Comparison of ENCODE assay signal across 12 mouse cellular contexts in the genomic region with DNA sequence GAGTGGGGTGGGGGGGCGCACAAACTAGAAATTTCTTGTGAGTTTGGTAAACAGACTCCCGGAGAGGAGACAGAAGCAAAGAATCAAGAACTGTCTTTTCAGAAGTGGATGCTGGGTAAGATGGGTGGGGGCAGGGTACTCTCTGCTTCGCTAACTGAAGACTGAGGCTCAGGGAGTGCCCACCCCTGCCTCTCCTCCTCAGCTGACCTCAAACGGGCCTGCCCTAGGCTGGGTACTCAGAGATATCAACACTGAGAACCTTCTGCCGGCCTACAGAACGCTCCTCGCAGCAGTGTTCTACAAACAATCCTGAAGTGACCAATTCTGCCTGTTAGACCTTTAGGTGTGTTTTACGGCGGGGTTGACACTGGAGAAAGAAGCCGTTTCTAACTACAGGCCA. TPM values are rescaled to one million over a fixed set of nuclear protein-coding genes. Genes with fewer than 3 reads are reported as not detected.
A peak's percentile ranks its signal among the peaks of the same experiment; 100 is the strongest.
DNase-seq lines count a peak whose midpoint lies in the region; ATAC-seq and TF ChIP-seq lines count a peak whose summit lies in the region.
"Had no signal": no experiment of that assay in that cellular context is flagged by ENCODE, and none has a peak within 500 bp of the region (broad histone marks: within the 10 kb centered on the region; RNA-seq: fewer than 3 reads in every experiment).

No protein-coding gene starts in this region.

- no peak for TF ChIP-seq EP300 in ES-Bruce4 (IDR thresholded peaks at IDR 0.05; ENCODE audit: insufficient read depth, low read depth, low read length)

- no peaks in the 10 kb centered on the region for H3K9me3 ChIP-seq in E14TG2a.4 (ENCODE audit: low read length)
- H3K9me3 ChIP-seq in ES-Bruce4 (replicated peaks; ENCODE audit: control insufficient read depth, insufficient read depth, low read length, poor library complexity, severe bottlenecking): no peaks in the 10 kb centered on the region
- H3K9me3 ChIP-seq in hindbrain, embryonic 12.5 days (replicated peaks): no peaks in the 10 kb centered on the region
- H3K9me3 ChIP-seq in midbrain, embryonic 14.5 days (ENCODE audit: control insufficient read depth, low read length): no peaks in the 10 kb centered on the region
- H3K9me3 ChIP-seq: heart, embryonic 15.5 days; megakaryocyte, embryonic 14.5 days had no signal

- H3K27ac ChIP-seq in ES-Bruce4 (ENCODE audit: insufficient read depth, low read length): no peak overlapping the region
- no peak overlapping the region for H3K27ac ChIP-seq in hindbrain, embryonic 12.5 days
- H3K27ac ChIP-seq in midbrain, embryonic 14.5 days (replicated peaks; ENCODE audit: low read depth, low read length): no peak overlapping the region
- H3K27ac ChIP-seq: heart, embryonic 15.5 days had no signal

- no peak for TF ChIP-seq CTCF in E14TG2a.4 (conservative IDR thresholded peaks at IDR 0.05; ENCODE audit: low read length)
- no peak for TF ChIP-seq CTCF in ES-Bruce4 (IDR thresholded peaks at IDR 0.05; ENCODE audit: low read depth, low read length)

- peaks cover 46% of the 10 kb centered on the region for H3K27me3 ChIP-seq in E14TG2a.4 (ENCODE audit: insufficient read depth, low read length)
- H3K27me3 ChIP-seq in ES-Bruce4 (ENCODE audit: control insufficient read depth, insufficient read depth, low read length, poor library complexity, severe bottlenecking): no peaks in the 10 kb centered on the region
- H3K27me3 ChIP-seq in hindbrain, embryonic 12.5 days: peaks cover 81% of the 10 kb centered on the region
- peaks cover 14% of the 10 kb centered on the region for H3K27me3 ChIP-seq in midbrain, embryonic 14.5 days (ENCODE audit: control insufficient read depth, insufficient read depth, low read length)

- H3K4me3 ChIP-seq in E14TG2a.4 (replicated peaks; ENCODE audit: low read length) (peak overlapping the region; percentile 5; the same call in 1 of the 2 replicates), ES-Bruce4 (ENCODE audit: low read depth, low read length) (peak overlapping the region; percentile 5; the same call in 1 of the 2 replicates)
- no peak overlapping the region for H3K4me3 ChIP-seq in hindbrain, embryonic 12.5 days
- no peak overlapping the region for H3K4me3 ChIP-seq in midbrain, embryonic 14.5 days (replicated peaks; ENCODE audit: low read depth, low read length)
- H3K4me3 ChIP-seq: heart, embryonic 15.5 days; megakaryocyte, embryonic 14.5 days had no signal

- H3K9ac ChIP-seq in ES-Bruce4 (ENCODE audit: low read depth, poor library complexity, severe bottlenecking): no peak overlapping the region
- no peak overlapping the region for H3K9ac ChIP-seq in hindbrain, embryonic 12.5 days
- no peak overlapping the region for H3K9ac ChIP-seq in midbrain, embryonic 14.5 days (replicated peaks; ENCODE audit: low read length)
- H3K9ac ChIP-seq: heart, embryonic 15.5 days; lung, embryonic 14.5 days had no signal

- 69% methylated on average over 10 of the region's 10 CpGs for WGBS in hindbrain, embryonic 12.5 days
- WGBS in midbrain, embryonic 14.5 days: 73% methylated on average over 10 of the region's 10 CpGs

- DNase-seq in midbrain, embryonic 14.5 days: no peak
- no peak for DNase-seq in ovary, postnatal 36 days (ENCODE audit: low spot score)
- DNase-seq in MN1 (ENCODE audit: low spot score): no peak
- DNase-seq in spleen, postnatal 10 days (ENCODE audit: low spot score in 2 of 2): no peak
- DNase-seq: lung, embryonic 14.5 days; thymus, adult 2 months had no signal

- no peak overlapping the region for H3K4me2 ChIP-seq in hindbrain, embryonic 12.5 days (replicated peaks)
- H3K4me2 ChIP-seq in midbrain, embryonic 14.5 days (ENCODE audit: low read length): peak overlapping the region; percentile 38
- H3K4me2 ChIP-seq: heart, embryonic 15.5 days; lung, embryonic 14.5 days had no signal

- H3K36me3 ChIP-seq in E14TG2a.4 (ENCODE audit: insufficient read depth, low read length) (no peaks in the 10 kb centered on the region), ES-Bruce4 (ENCODE audit: control insufficient read depth, insufficient read depth, low read length, poor library complexity, severe bottlenecking) (no peaks in the 10 kb centered on the region)
- H3K36me3 ChIP-seq in hindbrain, embryonic 12.5 days: no peaks in the 10 kb centered on the region
- H3K36me3 ChIP-seq in midbrain, embryonic 14.5 days (ENCODE audit: control insufficient read depth, insufficient read depth, low read length): no peaks in the 10 kb centered on the region
- H3K36me3 ChIP-seq: heart, embryonic 15.5 days had no signal

- peak; percentile 48; the same call in 1 of the 2 replicates for ATAC-seq in hindbrain, embryonic 12.5 days (ENCODE audit: low FRiP score)
- no peak for ATAC-seq in midbrain, embryonic 14.5 days (ENCODE audit: low FRiP score, low TSS enrichment)
- ATAC-seq: Patski had no signal

- peaks cover 20% of the 10 kb centered on the region for H3K4me1 ChIP-seq in E14TG2a.4 (replicated peaks; ENCODE audit: low read depth, low read length)
- peaks cover 3% of the 10 kb centered on the region for H3K4me1 ChIP-seq in ES-Bruce4 (ENCODE audit: control insufficient read depth, insufficient read depth, low read length)
- peaks cover 6% of the 10 kb centered on the region; the same call in 1 of the 2 replicates for H3K4me1 ChIP-seq in hindbrain, embryonic 12.5 days
- H3K4me1 ChIP-seq in midbrain, embryonic 14.5 days (ENCODE audit: control insufficient read depth, insufficient read depth, low read length): peaks cover 6% of the 10 kb centered on the region; the same call in 1 of the 2 replicates
- H3K4me1 ChIP-seq: heart, embryonic 15.5 days; megakaryocyte, embryonic 14.5 days had no signal

- TF ChIP-seq POLR2A in ES-Bruce4 (IDR thresholded peaks at IDR 0.05; ENCODE audit: insufficient read depth, low read length): no peak

RNA-seq across cellular contexts. Expression of gene Olig1, which starts 50.6 kb away (rescaled TPM):
- 43.8 and 44.3 TPM in 2 replicates for polyA plus RNA-seq in ES-Bruce4 (2011; ENCODE audit: insufficient read depth, insufficient read length, low read depth, missing spikeins)
- 2.7 and 5.2 TPM in 2 replicates for polyA plus RNA-seq in hindbrain, embryonic 12.5 days (2016; fragmentation: Nextera tagmentation; extraction: Ambion mirVana)
- polyA plus RNA-seq in midbrain, embryonic 14.5 days (2014; fragmentation: Nextera tagmentation; extraction: Ambion mirVana): 43.7 and 57.0 TPM in 2 replicates
- polyA plus RNA-seq: Patski had no signal

RNA-seq across cellular contexts. Expression of gene Ifnar2, which starts 52.4 kb away (rescaled TPM):
- polyA plus RNA-seq in ES-Bruce4 (2011; ENCODE audit: insufficient read depth, insufficient read length, low read depth, missing spikeins): 13.4 and 19.6 TPM in 2 replicates
- 34.0 and 34.1 TPM in 2 replicates for polyA plus RNA-seq in hindbrain, embryonic 12.5 days (2016; fragmentation: Nextera tagmentation; extraction: Ambion mirVana)
- 29.0 and 32.2 TPM in 2 replicates for polyA plus RNA-seq in midbrain, embryonic 14.5 days (2014; fragmentation: Nextera tagmentation; extraction: Ambion mirVana)

Comparison
In these comparisons a context has a peak if more than half of its experiments do, and no peak if none do; other contexts are left out.
1. H3K4me3 ChIP-seq: peak in E14TG2a.4 (single experiment) and ES-Bruce4 (single experiment); none in hindbrain, embryonic 12.5 days (single experiment) and midbrain, embryonic 14.5 days (single experiment).